Mouse (Mus musculus) left cerebral cortex, adult 8-10 months (tissue): ENCODE results near the gene Fanci. TPM values are rescaled to one million over a fixed set of nuclear protein-coding genes. Genes with fewer than 3 reads are reported as not detected.

Experiments
- DNase-seq, 2 experiments: peaks; one replicate each; pipeline ENCODE4 v3.0.0; 2022; ENCODE audit warnings: low spot score in 2 of 2
- total RNA-seq, 4 experiments: library from RNA; stranded (reverse); gene quantifications; 2 replicates each; pipeline ENCODE4 v1.2.4; 2022

The Fanci gene
- total RNA-seq, 4 experiments from 2014 or later = 0.39 to 1.2 (median 0.69) TPM

DNA sequence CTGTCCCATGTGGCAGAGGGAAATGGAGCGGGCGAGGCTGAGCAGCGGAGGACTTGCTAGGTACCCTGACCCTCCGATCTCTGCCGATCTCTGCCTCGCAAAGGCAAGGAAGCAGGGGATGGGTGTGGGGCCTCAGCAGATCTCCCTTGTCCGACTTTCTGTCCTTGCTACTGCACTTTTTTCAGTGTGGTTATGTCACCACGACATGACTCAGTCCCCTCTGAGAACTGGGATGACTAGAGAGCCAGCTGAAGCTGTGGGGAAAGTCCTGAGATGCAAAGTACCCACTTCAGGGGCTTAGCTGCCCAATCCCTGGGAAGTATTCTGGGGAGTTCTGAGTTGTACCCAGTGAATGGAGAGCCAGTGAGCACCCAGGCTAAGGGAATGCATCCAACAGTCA, 4.6 kb upstream of the Fanci start:
- no peak for DNase-seq

DNA sequence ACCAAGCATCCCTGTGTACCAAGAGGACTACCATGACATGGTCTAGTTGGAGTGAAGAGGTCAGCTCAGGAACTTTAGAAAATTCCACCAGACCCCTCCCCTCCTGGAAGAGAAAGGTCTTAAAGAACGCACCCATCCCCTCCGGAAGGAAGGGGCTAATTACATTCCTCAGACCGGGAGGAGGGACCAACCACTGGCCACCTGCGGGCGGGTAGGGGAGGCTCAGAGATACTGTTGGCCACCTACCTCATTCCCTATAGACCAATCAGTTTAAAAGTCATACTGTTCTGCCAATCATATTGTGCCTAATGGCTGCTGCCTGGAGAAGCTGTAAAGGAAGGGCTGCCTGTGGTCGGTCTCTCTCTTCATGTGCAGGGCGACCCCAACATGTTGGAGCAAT, 3.7 kb upstream of the Fanci start:
- no peak for DNase-seq

DNA sequence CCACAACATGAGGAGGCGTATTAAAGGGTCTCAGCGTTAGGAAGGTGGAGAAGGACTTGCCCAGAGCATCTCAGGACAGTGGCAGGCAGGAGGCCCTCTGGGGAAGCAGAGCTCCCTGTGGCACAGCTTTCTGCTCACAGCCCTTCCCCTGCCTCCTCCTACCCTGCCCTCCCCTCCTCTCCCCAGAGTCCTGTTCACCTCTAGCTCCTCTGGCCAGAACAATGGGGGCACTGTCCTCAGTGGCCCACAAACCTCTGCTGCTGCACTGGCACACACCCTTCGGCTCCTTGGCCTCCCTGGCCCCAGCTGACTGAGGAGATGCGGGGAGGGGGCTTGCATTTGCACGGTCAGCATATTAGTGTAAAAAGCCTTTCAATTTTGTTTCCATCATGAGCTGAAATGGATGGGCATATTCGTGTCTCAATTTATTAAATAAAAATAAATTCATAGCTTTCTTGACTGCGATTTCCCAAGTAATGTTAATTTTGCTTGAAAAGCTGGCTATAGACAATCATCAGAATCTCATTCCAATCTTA, 3.0 kb upstream of the Fanci start:
- DNase-seq = no peak

DNA sequence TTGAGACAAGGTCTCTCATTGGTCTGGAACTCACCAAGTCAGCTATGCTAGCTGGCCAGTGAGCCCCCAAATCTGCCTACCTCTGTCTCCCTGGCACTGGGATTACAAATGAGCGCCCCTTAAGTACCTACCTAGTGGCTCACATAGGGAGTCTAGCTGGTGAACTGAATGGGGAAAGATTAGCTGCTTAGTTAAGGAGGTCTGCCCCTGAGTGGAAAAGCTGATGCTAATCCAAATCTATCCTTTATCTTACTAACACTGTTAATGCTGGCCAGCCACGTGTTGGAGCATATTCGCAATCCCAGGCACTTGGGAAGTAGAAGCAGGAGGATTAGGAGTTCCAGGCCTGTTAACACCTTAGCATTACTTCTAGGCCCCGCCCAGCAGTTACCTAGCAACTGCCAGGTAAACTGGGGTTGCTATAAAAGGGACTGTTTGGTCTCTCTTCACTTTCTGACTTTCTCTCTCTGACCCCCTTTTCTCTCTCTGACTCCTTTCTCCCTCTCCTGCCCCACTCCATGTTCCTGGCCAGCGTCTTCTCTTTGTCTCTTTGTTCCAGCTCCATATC, 1.5 kb upstream of the Fanci start:
- DNase-seq = no peak

DNA sequence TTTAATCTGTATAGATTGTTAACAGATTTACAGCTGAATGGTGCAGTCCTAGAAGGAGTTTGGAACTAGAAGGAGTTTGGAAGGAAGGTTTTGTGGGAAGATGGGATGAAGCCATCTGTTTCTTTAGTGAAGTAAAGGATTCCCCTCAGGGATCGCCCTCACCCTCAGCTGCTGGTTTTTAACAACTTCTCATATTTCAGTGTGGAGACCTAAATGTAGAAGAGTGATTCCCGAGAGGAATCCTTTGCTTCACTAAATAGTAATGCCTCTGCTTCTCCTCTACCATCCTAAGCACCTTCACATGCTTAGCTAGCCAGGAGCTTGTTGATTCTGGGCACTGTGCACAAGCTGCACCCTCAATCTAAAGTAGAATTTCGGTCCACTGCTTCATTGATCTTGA, 258 bp upstream of the Fanci start:
- DNase-seq = no peak

DNA sequence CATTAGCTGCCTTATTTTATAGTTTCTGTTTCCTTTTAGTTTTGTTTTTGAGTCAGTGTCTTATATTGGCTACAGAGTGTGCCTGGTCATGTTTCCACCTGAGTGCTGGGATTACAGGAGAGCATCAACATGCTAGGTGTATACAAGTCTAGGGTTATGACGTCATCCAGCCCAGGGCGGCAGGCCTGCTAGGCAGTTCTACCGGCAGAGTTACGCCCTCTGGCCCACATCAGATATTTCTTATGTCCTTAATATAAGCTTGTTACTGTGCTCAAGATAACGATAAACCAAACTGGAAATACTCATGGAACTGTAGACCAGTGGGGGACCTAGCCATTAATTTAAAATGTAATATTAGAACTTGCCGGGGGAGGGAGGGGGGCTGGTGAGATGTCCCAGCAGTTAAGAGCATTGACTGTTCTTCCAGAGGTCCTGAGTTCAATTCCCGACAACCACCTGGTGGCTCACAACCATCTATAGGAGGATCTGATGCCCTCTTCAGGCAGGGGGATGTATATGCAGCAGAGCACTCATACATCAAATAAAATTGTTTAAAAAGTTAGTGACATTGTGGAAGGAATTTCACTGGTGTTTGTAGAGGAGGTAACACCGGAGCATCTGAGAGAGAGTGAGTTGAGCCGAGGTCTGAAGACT, 1.3 kb downstream of the Fanci start:
- no peak for DNase-seq

DNA sequence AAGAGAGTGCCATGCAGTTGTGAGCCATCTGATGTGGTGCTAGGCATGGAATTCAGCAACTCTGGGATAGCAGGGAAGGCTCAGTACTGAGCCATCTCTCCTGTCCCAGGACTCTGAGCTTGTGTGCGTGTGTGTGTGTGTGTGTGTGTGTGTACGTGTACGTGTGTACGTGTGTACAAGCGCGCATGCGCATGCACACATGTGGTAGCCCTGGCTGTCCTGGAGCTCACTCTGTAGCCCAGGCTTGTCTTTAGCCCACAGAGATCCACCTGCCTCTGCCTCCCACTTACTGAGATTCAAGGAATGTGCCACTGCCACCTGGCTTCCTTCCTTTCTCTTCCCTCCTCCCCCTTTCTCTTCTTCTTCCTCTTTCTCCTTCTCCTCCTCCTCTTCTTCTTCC, 2.2 kb downstream of the Fanci start:
- DNase-seq = no peak

DNA sequence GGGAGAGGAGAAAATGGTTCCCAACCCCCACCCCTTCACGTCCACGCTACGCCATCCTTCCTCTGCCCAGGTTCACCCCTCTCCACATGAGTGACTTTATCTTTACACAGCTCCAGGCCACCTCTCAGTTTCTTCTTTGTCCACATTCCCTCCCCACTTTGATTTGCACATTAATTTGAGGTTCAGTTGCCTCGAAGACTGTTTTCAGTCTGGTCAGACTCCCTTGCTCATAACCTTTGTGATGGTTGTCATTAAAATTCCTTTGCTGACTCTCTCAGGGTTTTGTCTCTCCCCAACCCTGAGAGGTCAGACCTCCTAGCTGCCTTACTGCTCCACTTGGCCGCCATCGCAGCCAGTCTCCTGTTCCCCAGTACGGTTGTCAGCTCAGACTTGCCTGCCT, 2.9 kb downstream of the Fanci start:
- DNase-seq = no peak

DNA sequence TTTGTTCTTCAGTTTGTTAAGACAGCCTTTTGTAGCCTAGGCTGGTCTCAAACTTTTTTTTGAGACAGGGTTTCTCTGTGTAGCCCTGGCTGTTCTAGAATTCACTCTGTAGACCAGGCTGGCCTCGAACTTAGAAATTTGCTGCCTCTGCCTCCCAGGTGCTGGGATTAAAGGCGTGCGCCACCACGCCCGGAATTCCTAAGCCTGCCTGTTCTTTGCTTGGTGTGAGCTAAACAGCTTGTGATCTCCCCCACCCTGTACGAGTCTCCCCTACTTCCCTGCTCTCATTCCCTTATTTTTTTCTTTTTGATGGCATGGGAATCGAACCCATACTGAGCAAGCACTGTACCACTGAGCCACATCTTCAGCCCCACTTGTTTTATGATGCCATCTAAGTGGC, 3.5 kb downstream of the Fanci start:
- no peak for DNase-seq

DNA sequence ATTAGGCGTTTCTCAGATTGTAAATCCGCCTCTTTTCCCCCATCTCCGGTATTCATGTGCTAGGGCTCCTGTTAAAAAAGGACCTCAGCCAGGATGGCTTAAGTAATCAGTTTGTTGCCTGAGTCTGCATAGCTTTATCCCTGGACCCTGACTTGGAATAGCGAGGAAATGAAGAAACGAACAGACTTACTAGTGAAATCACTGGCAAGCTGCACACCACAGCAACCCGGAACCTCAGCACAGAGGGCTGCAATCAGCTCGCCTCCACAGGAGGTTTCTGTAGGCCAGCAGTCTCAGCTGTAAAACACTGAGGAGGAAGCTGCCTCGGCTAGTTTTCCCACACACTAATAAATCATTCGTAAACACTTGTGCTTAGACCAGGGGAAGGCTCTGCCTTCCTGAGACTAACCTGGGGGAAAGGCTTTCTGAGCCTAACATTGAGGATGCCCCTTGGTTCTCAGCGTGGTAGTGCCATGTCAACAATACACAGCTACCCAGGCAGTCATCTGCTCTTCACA, 5.8 kb downstream of the Fanci start:
- DNase-seq = no peak

DNA sequence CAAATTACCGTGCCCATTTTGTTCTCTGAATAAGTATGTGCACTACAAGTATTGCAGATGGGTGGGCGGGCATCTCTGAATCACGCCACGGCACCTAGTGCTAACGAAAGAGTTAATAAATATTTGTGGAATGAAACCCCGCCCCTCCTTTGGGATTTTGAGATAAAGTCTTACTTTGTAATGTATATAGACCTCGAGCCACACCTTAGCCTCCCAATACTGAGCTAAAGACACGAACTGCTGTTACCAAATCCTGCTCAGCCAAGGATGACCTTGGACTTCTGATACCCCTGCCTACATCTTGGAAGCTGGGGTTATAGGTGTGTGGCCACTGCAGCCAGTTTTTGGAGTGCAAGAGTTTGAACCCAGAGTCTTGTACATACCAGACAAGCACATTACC, 6.7 kb downstream of the Fanci start:
- no peak for DNase-seq

DNA sequence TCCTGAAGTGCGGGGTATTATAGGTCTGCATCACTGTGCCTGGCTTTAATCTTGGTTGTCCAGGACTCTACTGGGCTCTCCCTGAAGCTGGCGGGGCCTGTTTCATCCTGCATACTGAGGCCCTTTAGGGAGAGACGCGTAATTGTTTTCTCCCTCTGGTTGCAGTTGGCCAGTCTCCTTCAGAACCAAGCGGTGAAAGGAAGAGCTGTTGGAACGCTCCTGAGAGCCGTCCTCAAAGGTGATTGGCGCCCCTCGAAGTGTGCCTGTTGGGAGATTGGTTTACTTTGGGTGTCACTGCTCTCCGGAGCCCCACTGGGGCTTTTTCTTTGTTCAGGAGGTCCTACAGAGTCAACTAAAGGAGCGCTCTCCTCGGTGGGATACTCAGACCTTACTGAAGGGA, 7.2 kb downstream of the Fanci start:
- DNase-seq = no peak

DNA sequence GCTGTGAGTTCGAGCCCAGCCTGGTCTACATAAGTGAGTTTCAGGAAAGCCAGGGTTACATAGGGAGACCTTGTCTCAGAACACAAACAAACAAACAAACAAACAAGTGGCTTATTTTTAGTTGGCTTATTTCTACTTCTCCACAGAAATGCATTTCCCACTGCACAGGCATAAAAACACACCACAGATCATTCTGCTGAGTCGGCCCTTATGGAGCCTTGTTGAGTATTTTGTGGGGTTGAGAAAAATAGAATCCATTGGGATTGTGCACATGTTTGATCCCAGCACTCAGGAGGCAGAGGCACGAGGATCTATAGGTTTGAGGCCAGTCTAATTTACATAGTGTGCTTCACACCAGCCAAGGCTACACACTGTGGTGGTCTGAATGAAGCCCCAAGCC, 8.6 kb downstream of the Fanci start:
- no peak for DNase-seq

DNA sequence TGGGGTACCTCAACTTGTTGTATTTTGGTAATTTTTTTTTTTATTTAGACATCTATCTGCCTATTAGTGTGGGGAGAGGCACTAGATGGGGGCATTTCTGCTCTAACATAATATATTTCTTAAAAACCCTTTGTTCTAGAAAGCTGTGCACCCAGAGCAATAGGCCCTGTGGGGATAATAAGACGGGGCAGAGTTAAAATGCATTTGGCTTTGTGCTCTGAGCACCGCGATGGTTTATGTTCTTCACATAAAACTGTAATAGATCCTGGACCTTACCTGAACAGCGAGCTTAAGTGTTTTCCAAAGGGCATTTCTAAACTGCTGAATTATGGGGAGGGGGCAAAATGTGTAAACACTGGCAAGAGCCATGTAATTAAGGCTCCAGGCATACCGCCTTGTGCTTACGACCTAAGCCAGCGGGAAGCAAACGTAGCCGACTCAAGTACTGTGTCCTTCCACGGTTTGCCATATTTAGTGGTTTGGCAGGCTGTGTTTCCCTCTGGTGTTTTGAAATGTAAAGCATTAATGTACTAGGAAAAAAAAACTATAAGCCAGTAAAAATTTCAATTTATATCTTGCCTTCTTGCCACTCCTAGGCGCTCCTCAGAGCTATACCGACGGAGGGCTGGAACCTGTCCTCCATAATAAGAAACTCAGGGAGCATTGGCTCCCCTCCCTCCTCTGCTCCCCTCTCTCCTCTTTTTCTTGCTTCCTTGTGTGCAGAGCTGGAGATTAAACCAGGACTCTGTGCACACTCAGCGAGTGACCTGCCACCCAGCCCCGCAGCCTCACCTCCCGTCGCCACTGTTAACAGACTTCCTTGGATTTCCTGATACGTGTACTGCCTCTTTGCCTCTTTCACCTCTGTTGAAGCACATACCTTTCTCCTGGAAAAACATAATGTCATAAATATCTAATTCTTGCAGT, 23.0 kb downstream of the Fanci start:
- no peak for DNase-seq

DNA sequence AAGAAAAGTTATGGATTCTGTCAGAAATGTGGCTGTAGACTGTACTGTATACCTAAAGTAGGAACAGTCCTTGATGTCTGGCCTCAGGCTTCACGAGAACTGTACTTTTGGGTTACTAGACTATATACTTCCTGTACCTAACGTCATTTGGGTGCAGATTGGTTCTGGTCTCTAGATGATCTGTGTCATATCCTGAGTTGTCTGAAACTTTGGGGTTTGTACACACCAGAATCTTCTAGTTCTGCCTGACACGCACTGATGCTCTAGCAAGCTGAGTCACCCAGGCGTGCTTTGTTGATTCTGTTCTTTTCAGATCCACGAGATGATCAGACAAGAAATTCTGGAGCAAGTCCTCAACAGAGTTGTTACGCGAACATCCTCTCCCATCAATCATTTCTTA, 28.2 kb downstream of the Fanci start:
- no peak for DNase-seq

DNA sequence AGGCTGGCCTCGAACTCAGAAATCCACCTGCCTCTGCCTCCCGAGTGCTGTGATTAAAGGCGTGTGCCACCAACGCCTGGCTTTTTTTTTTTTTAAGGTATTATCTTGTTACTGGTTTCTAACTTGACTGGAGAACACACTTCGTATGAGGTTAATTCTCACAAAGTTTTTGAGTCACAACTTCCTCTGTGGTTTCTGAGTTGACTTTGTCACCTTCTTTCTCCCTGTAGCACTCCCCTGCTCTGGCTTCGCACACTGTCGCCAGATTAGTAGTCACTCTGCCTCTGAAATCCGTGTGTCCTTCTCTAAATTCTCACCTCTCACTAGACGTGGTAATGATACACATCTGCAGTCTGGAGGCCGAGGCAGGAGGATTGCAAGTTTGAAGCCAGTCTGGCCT, 31.1 kb downstream of the Fanci start:
- no peak for DNase-seq

DNA sequence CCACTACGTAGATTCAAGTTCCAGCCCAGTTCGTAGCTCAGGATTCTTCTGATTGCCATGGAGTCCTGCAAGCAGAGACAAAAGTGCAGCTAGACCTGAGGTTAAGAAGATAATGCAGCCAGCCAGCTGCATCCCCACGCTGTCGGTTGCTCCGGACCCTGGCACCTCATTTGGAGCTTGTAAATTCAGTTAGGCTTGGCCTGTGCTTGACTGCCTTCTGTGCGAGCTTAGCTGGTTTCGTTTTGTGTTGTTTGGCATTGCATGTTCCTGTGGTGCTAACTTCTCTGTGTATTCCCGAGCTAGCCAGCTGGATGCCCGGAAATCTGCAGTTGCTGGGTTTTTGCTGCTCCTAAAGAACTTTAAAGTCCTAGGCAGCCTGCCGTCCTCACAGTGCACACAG, 34.1 kb downstream of the Fanci start:
- DNase-seq = no peak

DNA sequence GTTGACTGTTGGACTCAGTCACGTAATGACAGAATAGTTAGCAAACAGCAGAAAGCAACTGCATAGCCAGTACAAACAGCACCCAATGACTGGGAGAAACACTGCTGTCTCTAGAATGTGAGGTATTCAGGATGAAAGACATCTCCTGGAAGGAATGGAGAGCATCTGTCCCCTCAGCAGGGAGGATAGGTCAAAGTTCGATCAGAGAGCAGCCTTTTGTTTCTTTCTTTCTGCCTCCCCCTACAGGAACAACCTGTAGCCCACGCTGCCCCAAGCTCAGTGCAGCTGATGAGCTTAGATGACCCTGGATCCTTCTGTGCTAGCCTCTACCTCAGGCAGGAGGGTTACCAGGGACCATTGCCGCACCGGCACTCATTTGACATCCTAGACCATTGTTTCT, 36.5 kb downstream of the Fanci start:
- no peak for DNase-seq

DNA sequence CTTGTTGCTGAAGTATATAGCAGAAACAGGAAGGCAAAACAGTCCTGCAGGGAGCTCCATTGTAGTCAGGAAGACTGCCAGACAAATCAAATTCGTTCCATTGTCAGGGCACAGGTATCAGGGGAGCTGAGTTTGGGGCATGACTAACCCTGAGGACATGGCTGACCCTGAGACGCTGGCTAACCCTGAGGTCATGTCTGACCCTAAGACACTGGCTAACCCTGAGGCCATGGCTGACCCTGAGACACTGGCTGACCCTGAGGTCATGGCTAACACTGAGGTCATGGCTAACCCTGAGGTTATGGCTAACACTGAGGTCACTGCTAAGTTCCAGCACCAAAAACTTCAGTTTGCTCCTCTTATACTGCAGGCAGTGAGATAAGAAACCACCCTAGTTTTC, 48.3 kb downstream of the Fanci start:
- DNase-seq = no peak

DNA sequence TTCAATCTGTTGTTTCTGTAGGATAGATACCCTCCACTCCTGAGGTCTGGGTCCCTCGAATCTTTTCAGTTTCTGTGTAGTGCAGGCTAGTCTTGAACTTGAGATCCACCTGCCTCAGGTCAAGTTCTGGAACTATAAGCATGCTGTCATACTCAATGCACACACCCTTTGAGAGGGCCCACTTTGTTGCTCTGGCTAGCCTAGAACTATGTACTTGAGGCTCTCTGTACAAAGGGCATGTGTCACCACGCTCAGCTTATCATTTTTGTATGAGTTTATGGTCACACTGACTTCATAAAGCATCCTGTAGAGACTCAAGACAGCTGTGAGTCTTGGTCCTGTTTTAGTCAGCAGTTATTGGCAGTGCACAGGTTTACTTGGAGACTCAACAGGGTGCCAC, 55.3 kb downstream of the Fanci start:
- no peak for DNase-seq

DNA sequence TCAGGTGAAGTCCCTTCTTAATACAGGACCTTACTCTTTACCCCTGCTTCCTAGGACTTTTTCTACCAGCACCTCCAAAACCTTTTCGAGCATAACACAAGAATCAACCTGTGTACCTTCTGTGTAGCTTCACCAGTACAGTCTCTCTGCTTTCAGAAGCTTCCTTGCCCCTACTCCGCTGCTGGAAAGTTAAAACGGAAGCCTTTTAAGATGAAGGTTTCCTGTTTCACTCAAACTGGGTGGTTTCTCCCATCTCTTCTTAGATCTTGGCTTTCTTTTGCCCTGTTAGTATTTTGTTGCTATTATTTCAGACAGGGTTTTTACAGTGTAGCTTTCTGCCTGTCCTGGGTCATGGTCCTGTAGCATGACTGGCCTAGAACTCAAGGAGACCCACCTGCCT, 55.8 kb downstream of the Fanci start:
- DNase-seq = no peak

DNA sequence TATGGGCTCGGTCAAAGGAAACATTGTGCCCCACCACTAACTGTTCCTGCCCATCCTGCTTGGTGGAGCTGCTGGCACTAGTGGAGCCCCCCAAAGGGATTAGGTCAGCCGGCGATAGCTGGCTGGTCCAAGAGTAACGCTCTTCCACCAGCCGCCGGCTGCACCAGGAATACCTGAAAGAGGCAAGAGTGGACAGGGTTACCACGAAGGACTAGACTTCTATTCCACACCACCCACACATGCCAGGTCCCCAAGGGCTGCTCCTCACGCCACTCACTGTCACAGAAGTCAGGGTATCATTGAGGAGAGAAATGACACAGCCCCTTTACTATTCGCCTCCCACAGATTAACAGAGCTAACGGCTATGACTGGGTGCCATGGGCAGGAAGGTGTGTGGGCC, 70.0 kb downstream of the Fanci start:
- DNase-seq = no peak
